Mouse (Mus musculus) kidney, postnatal 14 days (tissue): ENCODE results near the gene Exosc6.
"Not testable (repeated sequence)": the region's sequence is repeated elsewhere in the genome, so short reads cannot be mapped to it uniquely, and the experiment has no call there.

ENCODE experiments used
- DNase-seq: peaks from one replicate; pipeline ENCODE4 v3.0.0; 2022; ENCODE audit warnings: mixed read lengths

Exosc6 gene

DNA sequence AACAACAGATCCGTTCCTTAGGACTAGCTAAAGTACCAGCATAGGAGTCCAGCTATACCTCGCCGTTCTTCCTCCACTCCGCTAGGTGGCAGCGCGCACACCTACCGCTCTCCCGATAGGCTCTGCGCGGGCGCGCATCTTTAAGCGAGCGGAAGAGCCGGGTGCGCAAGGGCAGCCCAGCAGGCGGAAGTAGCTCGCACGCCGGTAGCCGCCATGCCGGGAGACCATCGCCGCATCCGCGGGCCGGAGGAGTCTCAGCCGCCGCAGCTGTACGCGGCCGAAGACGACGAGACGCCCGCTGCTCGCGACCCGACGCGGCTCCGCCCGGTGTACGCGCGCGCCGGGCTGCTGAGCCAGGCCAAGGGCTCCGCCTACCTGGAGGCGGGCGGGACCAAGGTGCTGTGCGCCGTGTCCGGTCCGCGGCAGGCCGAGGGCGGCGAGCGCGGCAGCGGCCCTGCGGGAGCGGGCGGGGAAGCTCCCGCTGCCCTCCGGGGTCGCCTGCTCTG, at the start of gene Exosc6:
TSS of gene Exosc6 (plus strand) at position 182 of the 506 bp plus-strand sequence.
- DNase-seq, result peak; percentile 95

GRCm38 (mm10) chr8:111010230-111010991, 45.7 kb upstream of the Exosc6 start:
- not testable (repeated sequence) for DNase-seq

DNA sequence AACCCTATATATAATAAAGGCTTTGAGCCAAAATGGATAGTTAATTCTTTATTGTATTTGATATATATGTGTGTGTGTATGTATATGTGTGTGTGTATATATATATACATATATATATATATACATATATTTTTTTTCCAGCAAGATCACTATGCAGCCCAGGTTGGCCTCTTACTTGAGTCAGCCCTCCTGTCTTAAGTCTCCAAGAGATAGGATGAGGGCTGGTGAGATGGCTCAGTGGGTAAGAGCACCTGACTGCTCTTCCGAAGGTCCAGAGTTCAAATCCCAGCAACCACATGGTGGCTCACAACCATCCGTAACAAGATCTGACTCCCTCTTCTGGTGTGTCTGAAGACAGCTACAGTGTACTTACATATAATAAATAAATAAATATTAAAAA, 29.5 kb upstream of the Exosc6 start:
- DNase-seq, result not testable (repeated sequence)

GRCm38 (mm10) chr8:111027391-111027937, 28.7 kb upstream of the Exosc6 start:
- peak; percentile 92 for DNase-seq

DNA sequence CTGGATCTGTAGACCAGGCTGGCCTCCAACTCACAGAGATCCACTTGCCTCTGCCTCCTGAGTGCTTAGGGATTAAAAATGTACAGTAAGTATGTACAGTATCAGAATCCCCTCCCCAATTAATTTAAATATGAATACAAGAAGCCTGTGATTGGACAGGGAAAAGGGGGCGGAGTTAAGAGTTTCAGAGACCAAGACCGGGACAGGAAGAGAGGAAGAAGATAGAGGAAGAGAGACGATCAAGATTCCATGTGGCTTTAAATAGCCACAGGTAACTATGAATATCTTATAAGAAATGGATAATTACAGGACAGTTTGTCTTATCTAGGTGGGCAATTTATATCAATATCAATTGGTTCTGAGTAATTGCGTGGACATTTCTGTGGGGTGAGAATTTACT, 26.6 kb upstream of the Exosc6 start:
- DNase-seq, result no peak

DNA sequence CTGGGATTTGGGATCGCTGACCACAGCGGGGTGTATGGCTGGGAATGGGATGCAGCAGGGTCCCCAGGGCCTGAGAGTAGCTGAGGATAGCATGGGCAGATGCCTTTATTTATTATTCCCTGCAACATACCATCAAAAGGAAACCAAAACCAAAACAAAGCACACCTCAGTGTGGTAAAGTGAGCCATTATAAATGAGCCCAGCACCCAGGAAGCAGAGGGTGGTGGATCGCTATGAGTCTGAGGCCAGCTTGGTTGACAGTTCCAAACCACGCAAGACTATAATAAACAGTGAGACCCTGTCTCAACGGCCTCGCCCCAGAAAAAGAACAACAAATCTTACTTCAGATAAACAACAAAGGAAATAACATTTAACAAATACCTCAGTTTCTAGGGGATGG, 26.1 kb upstream of the Exosc6 start:
- DNase-seq, result no peak

GRCm38 (mm10) chr8:111031572-111031971, 24.6 kb upstream of the Exosc6 start, which contains the start of gene Ddx19b:
TSS of gene Ddx19b (minus strand) at chr8:111031751.
- no peak for DNase-seq

DNA sequence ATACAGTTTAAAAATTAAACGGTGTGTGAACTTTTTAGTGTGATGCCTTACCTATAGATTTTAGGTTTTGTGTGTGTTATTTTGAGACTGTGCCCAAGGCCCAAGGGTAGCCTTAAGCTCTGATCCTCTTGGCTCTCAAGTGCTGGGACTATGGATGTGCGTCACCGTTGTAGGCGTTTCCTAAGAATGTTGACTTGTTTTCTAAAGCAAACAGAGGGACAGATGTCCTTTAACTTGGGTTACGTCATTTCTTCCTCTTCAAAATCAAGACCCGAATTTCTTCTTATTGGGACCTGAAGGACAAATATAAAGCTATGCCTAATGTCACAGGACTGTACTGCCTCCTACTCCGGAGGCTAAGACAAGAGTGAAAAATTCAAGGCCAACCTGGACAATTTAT, 23.2 kb upstream of the Exosc6 start, which contains the start of gene Aars:
TSS of gene Aars (plus strand) at position 229 of the 400 bp plus-strand sequence.
- DNase-seq, result no peak

DNA sequence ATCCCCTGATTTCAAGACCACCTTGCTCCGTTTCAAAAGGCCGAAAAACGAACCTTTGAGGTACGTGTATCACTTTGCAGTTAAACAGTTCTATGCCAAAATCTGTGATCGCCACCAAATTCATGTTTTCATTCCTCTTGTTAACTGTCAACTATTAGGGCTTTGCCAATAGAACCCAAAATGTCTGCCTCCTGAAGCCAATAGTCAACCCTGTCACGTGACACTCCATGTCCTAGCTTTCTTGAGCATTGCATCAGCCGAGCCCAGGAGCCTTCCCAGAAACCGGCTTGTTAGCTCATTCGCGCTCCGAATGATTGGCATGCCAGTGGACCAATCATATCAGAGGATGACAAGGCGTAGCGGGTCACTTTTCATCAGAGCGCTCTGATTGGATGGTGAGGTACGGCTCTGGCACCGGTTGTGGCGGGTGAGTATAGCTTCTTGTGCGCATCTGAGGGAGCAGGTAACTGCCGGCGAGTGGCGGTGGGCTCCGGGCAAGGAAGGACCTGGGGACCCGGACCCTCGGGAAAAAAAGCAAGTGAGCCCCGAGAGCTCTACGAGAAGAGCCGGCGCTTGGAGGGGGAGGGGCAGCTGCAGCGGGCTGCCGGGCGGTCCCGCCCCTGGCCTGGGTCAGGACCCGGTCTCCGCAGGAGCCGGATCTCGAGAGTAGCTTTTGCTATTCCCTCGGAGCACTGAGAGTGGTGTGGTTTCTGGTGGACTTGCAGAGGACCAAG, 22.5 kb upstream of the Exosc6 start:
- peak; percentile 99 for DNase-seq

GRCm38 (mm10) chr8:111034276-111034675, 21.9 kb upstream of the Exosc6 start:
- peak; percentile 21 for DNase-seq

DNA sequence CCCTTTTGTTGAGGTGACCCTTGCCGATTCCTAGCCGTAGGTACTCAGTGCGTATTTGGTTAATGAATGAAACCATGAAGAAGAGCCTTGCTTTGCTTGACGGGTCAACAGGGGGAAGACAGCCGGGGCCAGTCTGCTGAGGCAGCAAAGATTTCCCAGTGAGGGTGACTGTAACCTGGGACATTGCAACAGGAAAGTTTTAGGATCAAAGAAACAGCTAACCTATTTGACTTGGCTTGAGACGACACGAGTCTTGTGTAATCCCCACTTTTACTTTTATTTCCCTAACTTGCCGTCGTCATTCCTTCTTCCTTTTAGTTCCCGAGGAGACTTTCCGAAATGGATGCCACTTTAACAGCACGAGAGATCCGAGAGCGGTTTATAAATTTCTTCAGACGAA, 19.5 kb upstream of the Exosc6 start:
- DNase-seq, result no peak

DNA sequence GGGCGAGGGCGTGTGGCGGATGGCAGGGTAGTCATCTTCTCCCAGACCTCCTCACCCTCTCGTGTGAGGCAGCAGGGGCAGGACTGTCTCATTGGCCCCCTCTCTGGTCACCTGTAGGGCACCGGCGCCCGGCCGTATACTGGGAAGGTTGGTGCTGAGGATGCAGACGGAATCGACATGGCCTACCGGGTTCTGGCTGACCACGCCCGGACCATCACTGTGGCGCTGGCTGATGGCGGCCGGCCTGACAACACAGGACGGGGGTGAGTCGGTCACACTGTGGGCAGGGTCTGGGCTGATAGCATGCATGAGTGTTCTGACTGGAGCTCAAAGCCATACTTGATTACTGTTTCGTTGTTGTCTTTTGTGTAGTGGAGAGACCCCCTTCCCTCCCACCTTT, 13.6 kb upstream of the Exosc6 start:
- DNase-seq, result no peak

- DNase-seq, result no peak
Observed at GRCm38 (mm10) chr8:111044003-111044734, 12.0 kb upstream of the Exosc6 start.

DNA sequence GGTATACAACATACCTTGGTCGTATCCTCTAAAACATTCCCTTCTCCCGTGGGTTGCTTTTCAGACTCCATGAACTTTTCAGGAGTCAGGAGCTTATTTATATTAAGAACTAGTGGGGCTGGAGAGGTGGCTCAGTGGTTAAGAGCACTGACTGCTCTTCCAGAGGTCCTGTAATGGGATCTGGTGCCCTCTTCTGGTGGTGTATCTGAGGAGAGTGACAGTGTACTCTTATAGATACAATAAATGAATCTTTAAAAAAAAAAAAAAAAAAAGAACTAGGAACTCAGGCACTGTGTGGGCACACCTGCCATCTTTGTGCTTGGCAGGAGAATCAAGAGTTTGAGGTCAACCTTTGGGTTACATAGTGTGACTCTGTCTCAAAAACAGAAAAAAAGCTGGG, 7.4 kb upstream of the Exosc6 start:
- no peak for DNase-seq

- no peak for DNase-seq
Observed at GRCm38 (mm10) chr8:111049106-111049505, 7.0 kb upstream of the Exosc6 start.

DNA sequence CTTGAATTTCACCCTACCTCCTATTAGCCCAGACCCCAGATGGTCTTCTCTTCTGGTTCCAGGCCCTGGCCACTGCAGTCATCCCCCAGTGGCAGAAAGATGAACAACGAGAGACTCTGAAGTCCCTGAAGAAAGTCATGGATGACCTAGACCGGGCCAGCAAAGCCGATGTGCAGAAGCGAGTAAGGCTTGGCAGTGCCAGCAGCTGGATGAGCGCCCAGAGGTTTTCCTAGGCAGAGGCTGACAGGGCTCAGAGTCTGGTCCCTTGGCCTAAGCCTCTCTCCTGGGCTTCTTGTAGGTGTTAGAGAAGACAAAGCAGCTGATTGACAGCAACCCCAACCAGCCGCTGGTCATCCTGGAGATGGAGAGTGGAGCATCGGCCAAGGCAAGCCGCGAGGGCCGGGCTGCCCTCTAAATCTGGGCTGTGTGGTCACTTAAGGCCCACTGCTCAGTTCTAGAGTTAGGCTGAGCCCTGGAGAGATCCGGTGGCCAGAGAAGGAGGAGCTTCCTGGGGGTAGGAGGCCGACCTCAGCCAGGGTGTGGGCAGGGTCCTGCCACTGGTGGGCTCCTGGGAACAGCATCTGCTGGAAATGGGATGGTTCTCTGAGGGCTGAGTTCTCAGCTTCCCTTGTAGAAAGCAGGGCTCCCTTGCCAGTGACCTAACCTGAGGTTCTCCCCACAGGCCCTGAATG, 2.2 kb upstream of the Exosc6 start:
- no peak for DNase-seq

DNA sequence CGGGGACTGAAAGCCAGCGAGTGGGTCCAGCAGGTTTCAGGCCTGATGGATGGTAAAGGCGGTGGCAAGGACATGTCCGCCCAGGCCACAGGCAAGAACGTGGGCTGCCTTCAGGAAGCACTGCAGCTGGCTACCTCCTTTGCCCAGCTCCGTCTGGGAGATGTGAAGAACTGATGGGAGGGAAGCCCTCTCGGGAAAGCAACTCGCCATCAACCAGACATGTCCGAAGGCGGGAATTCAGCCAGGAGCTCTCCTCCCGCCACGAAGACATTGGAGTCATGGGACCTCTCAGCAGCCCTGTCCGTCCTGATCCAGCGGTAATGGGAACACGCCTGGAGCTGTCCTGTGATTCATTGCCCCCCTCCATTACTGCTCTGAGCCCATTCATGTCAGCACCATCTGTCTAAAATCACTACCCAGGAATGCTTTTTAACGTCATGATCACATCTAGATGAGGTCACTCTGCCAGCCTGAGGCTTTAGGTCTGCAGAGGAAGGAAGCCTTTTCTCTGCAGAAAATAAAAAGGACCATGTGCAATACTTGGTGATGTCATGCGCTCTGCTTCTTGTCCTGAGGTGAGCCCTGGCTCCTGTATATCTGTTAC, 1.0 kb upstream of the Exosc6 start:
- DNase-seq, result no peak

GRCm38 (mm10) chr8:111055661-111056060, 478 bp upstream of the Exosc6 start:
- DNase-seq, result no peak

DNA sequence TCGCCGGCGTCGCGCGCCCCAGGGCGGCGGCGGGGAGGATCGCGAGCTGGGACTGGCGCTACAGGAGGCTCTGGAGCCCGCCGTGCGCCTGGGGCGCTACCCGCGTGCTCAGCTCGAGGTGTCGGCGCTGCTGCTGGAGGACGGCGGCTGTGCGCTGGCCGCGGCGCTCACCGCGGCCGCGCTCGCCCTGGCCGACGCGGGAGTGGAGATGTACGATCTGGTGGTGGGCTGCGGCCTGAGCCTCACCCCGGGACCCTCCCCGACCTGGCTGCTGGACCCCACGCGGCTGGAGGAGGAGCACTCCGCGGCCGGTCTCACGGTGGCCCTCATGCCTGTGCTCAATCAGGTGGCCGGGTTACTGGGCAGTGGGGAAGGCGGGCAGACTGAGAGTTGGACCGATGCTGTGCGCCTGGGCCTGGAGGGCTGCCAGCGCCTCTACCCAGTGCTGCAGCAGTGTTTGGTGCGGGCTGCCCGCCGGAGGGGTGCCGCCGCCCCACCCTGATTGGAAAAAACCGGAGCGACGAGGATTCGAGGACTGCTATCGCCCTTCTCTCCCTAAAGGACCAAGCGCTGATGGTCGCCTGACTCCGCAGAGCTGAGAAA, 653 bp downstream of the Exosc6 start:
- peak; percentile 74 for DNase-seq

DNA sequence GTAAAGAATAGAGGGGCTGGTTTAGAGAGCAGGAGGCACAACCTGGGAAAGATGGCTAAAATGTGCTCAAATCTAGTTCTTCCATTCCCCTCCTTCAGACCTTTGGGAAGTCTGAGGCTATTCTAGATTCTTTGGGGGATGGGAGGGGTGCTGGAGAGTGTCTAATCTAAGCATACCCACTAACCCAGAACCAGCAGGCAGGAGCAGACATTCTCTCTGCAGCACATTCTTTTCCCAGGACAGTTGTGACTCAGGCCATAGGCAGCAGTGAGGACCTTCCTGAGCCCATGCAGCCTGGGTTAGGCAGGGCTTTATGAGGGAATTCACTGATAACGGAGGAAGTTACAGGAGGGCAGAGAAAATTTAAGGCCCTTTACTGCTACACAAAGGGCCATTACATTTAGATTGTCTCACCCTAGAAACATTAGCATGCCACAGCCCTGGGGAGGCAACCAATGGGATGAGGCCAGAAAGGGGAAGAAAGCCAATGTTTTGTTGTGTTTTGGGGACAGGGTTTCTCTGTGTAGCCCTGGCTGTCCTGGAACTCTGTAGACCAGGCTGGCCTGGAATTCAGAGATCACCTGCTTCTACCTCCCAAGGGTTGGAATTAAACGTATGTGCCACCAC, 2.9 kb downstream of the Exosc6 start:
- no peak for DNase-seq

DNA sequence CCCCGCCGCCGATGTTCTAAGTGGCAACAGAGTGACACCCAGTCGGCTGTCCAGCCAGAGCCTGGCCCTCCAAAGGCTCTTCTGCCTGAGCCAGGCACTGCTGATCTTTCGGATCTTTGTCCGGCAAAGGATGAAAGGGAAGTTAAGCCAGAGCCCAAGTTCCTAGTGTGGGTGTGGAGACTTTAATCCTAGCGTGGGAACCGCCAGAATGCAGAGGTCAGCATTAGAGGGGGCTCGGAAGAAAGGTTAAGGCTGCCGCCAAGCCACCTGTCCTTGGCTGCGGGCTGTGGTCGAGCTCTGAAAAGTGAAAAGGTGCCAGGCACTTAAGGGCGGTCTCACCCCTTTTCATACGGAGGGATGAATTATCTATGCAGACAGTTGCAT, 5.5 kb downstream of the Exosc6 start:
- no peak for DNase-seq
